Comparison of ENCODE assay signal across 8 mouse cellular contexts in the genomic region with DNA sequence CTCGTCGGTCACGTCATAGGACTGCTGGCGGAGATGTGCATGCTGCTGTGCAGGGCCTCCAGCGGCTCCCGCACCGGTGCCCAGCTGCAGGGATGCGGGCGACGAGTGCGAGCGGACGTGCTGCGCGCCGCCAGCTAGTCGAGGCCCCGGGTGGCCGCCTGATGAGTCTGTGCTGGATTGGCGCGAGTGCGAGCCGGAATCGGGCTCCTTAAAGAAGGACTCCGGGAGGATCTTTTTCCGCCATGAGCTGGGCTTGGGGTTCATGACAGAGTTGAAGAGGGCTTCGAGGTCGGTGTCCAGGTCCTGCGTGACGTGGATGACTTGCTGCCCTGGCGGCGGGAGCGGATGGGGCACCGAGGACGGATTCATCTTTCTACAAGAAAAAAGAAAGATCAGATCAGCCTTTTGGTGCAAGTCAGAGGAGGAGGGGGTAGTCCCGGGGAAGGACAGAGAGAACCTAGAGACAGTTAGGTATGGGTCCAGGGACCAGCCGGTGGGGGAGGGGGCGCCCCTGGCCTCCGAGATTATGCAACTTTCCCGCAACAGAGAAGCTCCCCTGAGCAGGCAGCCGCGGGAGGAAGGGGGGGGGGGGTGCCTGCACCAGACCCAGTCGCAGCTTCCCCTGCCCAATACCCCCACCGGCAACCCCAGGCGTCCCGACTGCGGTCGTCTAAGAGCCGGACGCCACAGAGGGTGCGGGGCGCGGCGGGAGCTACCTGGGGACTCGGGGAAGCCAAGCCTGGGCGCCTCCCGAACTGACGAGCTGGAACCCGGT. TPM values are rescaled to one million over a fixed set of nuclear protein-coding genes. Genes with fewer than 3 reads are reported as not detected.
DNase-seq lines count a peak whose midpoint lies in the region; TF ChIP-seq lines count a peak whose summit lies in the region.

No protein-coding gene starts in this region.

- peak overlapping the region; percentile 85 for H3K4me3 ChIP-seq in hindbrain, embryonic 10.5 days
- peak overlapping the region; percentile 70 for H3K4me3 ChIP-seq in left cerebral cortex, adult 2 months

- peak overlapping the region; percentile 94 for H3K27ac ChIP-seq in hindbrain, embryonic 10.5 days
- H3K27ac ChIP-seq in left cerebral cortex, adult 2 months = peak overlapping the region; percentile 90

- no peak for TF ChIP-seq CTCF in brain, embryonic 14.5 days (IDR thresholded peaks at IDR 0.05; ENCODE audit: borderline replicate concordance, extremely low read depth, insufficient read depth, insufficient read length)
- peak; percentile 22 for TF ChIP-seq CTCF in left cerebral cortex, adult 2 months (IDR thresholded peaks at IDR 0.05)

- no peak for TF ChIP-seq POLR2A in brain, embryonic 14.5 days (IDR thresholded peaks at IDR 0.05; ENCODE audit: borderline replicate concordance, extremely low read depth, insufficient read depth, insufficient read length, poor library complexity, severe bottlenecking)

- H3K9me3 ChIP-seq in hindbrain, embryonic 10.5 days = no peaks in the 10 kb centered on the region

- peaks cover 16% of the 10 kb centered on the region for H3K36me3 ChIP-seq in hindbrain, embryonic 10.5 days

- WGBS in hindbrain, embryonic 10.5 days = under 1% methylated on average over 58 of the region's 59 CpGs

- intact Hi-C loops in left cerebral cortex, adult 2 months (cut with DNase I) = loop anchor here (1.0 to 5.0 kb wide), 2 partner anchors 68 to 104 kb away; no protein-coding TSS in a partner anchor

- H3K27me3 ChIP-seq in hindbrain, embryonic 10.5 days (ENCODE audit: insufficient read depth, poor library complexity, severe bottlenecking) = no peaks in the 10 kb centered on the region

- peaks cover 37% of the 10 kb centered on the region for H3K4me1 ChIP-seq in hindbrain, embryonic 10.5 days (replicated peaks)

- DNase-seq in NIH3T3 (ENCODE audit: low read depth) = peak; percentile 70
- peak; percentile 72 for DNase-seq in brain, embryonic 14.5 days (ENCODE audit: low read depth)
- DNase-seq in frontal cortex, postnatal 10 days (ENCODE audit: low spot score in 2 of 2) = peak; percentile 16 to 27
- DNase-seq in hindbrain, embryonic 10.5 days (ENCODE audit: low spot score) = peak; percentile 71
- peak; percentile 33 to 43 for DNase-seq in left cerebral cortex, adult 2 months (ENCODE audit: extremely low spot score in 1 of 2, low spot score in 2 of 2)
- DNase-seq in lung, postnatal 4 days = peak; percentile 62 to 77
- DNase-seq in right cerebral cortex, postnatal 14 days = peak; percentile 41
- no peak for DNase-seq in thymus, postnatal 0 days (ENCODE audit: low spot score)

RNA-seq across cellular contexts. Expression of gene Wwtr1, which starts 0.6 kb away (rescaled TPM):
- 19.6 and 20.6 TPM in 2 replicates for polyA plus RNA-seq in brain, embryonic 14.5 days (2012; rRNA removed)
- 10.6 and 12.0 TPM in 2 replicates for polyA plus RNA-seq in hindbrain, embryonic 10.5 days (2016; fragmentation: Nextera tagmentation; extraction: Ambion mirVana)
- 10 to 100 TPM; 12.0 to 12.4 TPM for total RNA-seq in left cerebral cortex, adult 2 months (2021)
- polyA plus RNA-seq in thymus, postnatal 0 days (2015; fragmentation: Nextera tagmentation; extraction: Ambion mirVana) = 3.4 and 3.6 TPM in 2 replicates
